Mouse (Mus musculus) MEL (cell line): ENCODE data around the gene Gal. TPM values are rescaled to one million over a fixed set of nuclear protein-coding genes. Genes with fewer than 3 reads are reported as not detected.

Source experiments
- DNase-seq: peaks from one replicate; pipeline ENCODE4 v3.0.0; 2011; ENCODE audit warnings: low read depth, low spot score
- H3K27ac ChIP-seq: 2 replicates; pipeline ENCODE4 v1.5.1; 2012; ENCODE audit warnings: low read depth, mild to moderate bottlenecking, control low read depth, low read length, moderate library complexity; ENCODE audit not compliant: control insufficient read depth
- H3K27me3 ChIP-seq, 2 experiments: fragments of 150-350 bp in 1 of 2; sonication (generic) in 1 of 2; 2 replicates each; pipeline ENCODE4 v1.6.1; 2012; ENCODE audit warnings: low read length in 2 of 2, mild to moderate bottlenecking in 2 of 2, improper control_type of control experiment in 1 of 2, moderate library complexity in 1 of 2; ENCODE audit not compliant: insufficient read depth in 2 of 2, control insufficient read depth in 1 of 2
- H3K36me3 ChIP-seq, 2 experiments: 2 replicates each; pipeline ENCODE4 v1.6.1; 2012 to 2014; ENCODE audit warnings: low read length in 2 of 2, improper control_type of control experiment in 1 of 2, inconsistent platforms in 1 of 2, mild to moderate bottlenecking in 1 of 2; ENCODE audit not compliant: insufficient read depth in 2 of 2, control insufficient read depth in 1 of 2
- H3K4me1 ChIP-seq, 2 experiments: fragments of 150-350 bp in 1 of 2; sonication (generic) in 1 of 2; 2 replicates each; pipeline ENCODE4 v1.6.1; 2012; ENCODE audit warnings: low read length in 2 of 2, improper control_type of control experiment in 1 of 2, mild to moderate bottlenecking in 1 of 2; ENCODE audit not compliant: insufficient read depth in 2 of 2, control insufficient read depth in 1 of 2
- H3K4me3 ChIP-seq, 2 experiments: fragments of 150-350 bp in 1 of 2; sonication (generic) in 1 of 2; 2 replicates each; pipeline ENCODE4 v1.5.1; 2012; ENCODE audit warnings: low read depth in 2 of 2, low read length in 2 of 2, mild to moderate bottlenecking in 2 of 2, moderate library complexity in 2 of 2, control low read depth in 1 of 2, improper control_type of control experiment in 1 of 2; ENCODE audit not compliant: control insufficient read depth in 1 of 2, insufficient read depth in 1 of 2
- H3K79me2 ChIP-seq: 2 replicates; pipeline ENCODE4 v1.6.1; 2012; ENCODE audit warnings: mild to moderate bottlenecking, low read length, moderate library complexity; ENCODE audit not compliant: control insufficient read depth, poor library complexity, insufficient read depth
- H3K9ac ChIP-seq: 2 replicates; pipeline ENCODE4 v1.6.1; 2012; ENCODE audit warnings: low read depth, mild to moderate bottlenecking, control low read depth, low read length, moderate library complexity; ENCODE audit not compliant: control insufficient read depth, poor library complexity, severe bottlenecking
- H3K9me3 ChIP-seq: fragments of 150-350 bp; sonication (generic); replicated peaks from 2 replicates; pipeline ENCODE4 v1.6.1; 2012; ENCODE audit warnings: mild to moderate bottlenecking, low read length, improper control_type of control experiment, moderate library complexity; ENCODE audit not compliant: insufficient read depth
- BHLHE40 ChIP-seq: IDR thresholded peaks from 2 replicates; pipeline ENCODE4 v1.6.1; 2012; ENCODE audit warnings: low read depth, mild to moderate bottlenecking, inconsistent platforms, low read length, improper control_type of control experiment, borderline replicate concordance
- CHD1 ChIP-seq: IDR thresholded peaks from 2 replicates; pipeline ENCODE4 v1.6.1; 2012; ENCODE audit warnings: low read depth, mild to moderate bottlenecking, inconsistent platforms, low read length, improper control_type of control experiment
- CHD2 ChIP-seq: IDR thresholded peaks from 2 replicates; pipeline ENCODE4 v1.6.1; 2011; ENCODE audit warnings: low read length, improper control_type of control experiment
- ELF1 ChIP-seq: IDR thresholded peaks from 2 replicates; pipeline ENCODE4 v1.6.1; 2014; ENCODE audit warnings: low read depth, mild to moderate bottlenecking, inconsistent platforms, low read length, improper control_type of control experiment, moderate library complexity
- GABPA ChIP-seq: IDR thresholded peaks from 2 replicates; pipeline ENCODE4 v1.6.1; 2012; ENCODE audit warnings: low read depth, mild to moderate bottlenecking, inconsistent platforms, low read length, improper control_type of control experiment, moderate library complexity
- GATA1 ChIP-seq: IDR thresholded peaks from 2 replicates; pipeline ENCODE4 v1.6.1; 2011; ENCODE audit warnings: low read depth, low read length, improper control_type of control experiment
- HCFC1 ChIP-seq: IDR thresholded peaks from 2 replicates; pipeline ENCODE4 v1.6.1; 2012; ENCODE audit warnings: low read depth, mild to moderate bottlenecking, inconsistent platforms, low read length, improper control_type of control experiment, moderate library complexity
- JUND ChIP-seq: IDR thresholded peaks from 2 replicates; pipeline ENCODE4 v1.6.1; 2011; ENCODE audit warnings: low read depth, mild to moderate bottlenecking, improper control_type of control experiment, low read length
- KAT2A ChIP-seq: conservative IDR thresholded peaks from 2 replicates; pipeline ENCODE4 v1.6.1; 2012; ENCODE audit warnings: low read depth, low read length, improper control_type of control experiment, inconsistent platforms
- MEF2A ChIP-seq: IDR thresholded peaks from 2 replicates; pipeline ENCODE4 v1.6.1; 2014; ENCODE audit warnings: low read depth, mild to moderate bottlenecking, inconsistent platforms, low read length, improper control_type of control experiment; ENCODE audit not compliant: poor library complexity, insufficient replicate concordance, severe bottlenecking; ENCODE audit errors: extremely low read depth
- MYB ChIP-seq: IDR thresholded peaks from 2 replicates; pipeline ENCODE4 v1.6.1; 2011; ENCODE audit warnings: mild to moderate bottlenecking, low read depth, low read length, improper control_type of control experiment
- MYC ChIP-seq: IDR thresholded peaks from 2 replicates; pipeline ENCODE4 v1.6.1; 2011; ENCODE audit warnings: low read depth, mild to moderate bottlenecking, low read length, improper control_type of control experiment, moderate library complexity
- NRF1 ChIP-seq: IDR thresholded peaks from 2 replicates; pipeline ENCODE4 v1.6.1; 2014; ENCODE audit warnings: low read depth, mild to moderate bottlenecking, inconsistent platforms, low read length, improper control_type of control experiment, moderate library complexity; ENCODE audit not compliant: poor library complexity, insufficient read depth, severe bottlenecking
- POLR2AphosphoS5 ChIP-seq: IDR thresholded peaks from 2 replicates; pipeline ENCODE4 v1.6.1; 2012; ENCODE audit warnings: low read depth, borderline replicate concordance, mild to moderate bottlenecking, inconsistent platforms, low read length, moderate library complexity, mixed read lengths
- RAD21 ChIP-seq: IDR thresholded peaks from 2 replicates; pipeline ENCODE4 v1.6.1; 2011; ENCODE audit warnings: mild to moderate bottlenecking, low read depth, low read length, improper control_type of control experiment
- RCOR1 ChIP-seq: IDR thresholded peaks from 2 replicates; pipeline ENCODE4 v1.6.1; 2012; ENCODE audit warnings: low read depth, mild to moderate bottlenecking, inconsistent platforms, low read length, improper control_type of control experiment
- SIN3A ChIP-seq: IDR thresholded peaks from 2 replicates; pipeline ENCODE4 v1.6.1; 2012; ENCODE audit warnings: low read length, improper control_type of control experiment, inconsistent platforms
- SMC3 ChIP-seq: IDR thresholded peaks from 2 replicates; pipeline ENCODE4 v1.6.1; 2011; ENCODE audit warnings: low read depth, low read length, improper control_type of control experiment
- TBP ChIP-seq: IDR thresholded peaks from 2 replicates; pipeline ENCODE4 v1.8.0; 2011; ENCODE audit warnings: low read depth, low read length, improper control_type of control experiment
- TCF12 ChIP-seq: IDR thresholded peaks from 2 replicates; pipeline ENCODE4 v1.6.1; 2014; ENCODE audit warnings: low read depth, mild to moderate bottlenecking, inconsistent platforms, low read length, improper control_type of control experiment, moderate library complexity
- UBTF ChIP-seq: IDR thresholded peaks from 2 replicates; pipeline ENCODE4 v1.6.1; 2012; ENCODE audit warnings: low read depth, mild to moderate bottlenecking, inconsistent platforms, low read length, improper control_type of control experiment, moderate library complexity, borderline replicate concordance; ENCODE audit not compliant: insufficient read depth
- ZC3H11A ChIP-seq: IDR thresholded peaks from 2 replicates; pipeline ENCODE4 v1.6.1; 2012; ENCODE audit warnings: low read depth, mild to moderate bottlenecking, inconsistent platforms, low read length, improper control_type of control experiment
- ZKSCAN1 ChIP-seq: IDR thresholded peaks from 2 replicates; pipeline ENCODE4 v1.6.1; 2012; ENCODE audit warnings: low read depth, mild to moderate bottlenecking, inconsistent platforms, low read length, improper control_type of control experiment, moderate library complexity
- ZNF384 ChIP-seq: IDR thresholded peaks from 2 replicates; pipeline ENCODE4 v1.6.1; 2012; ENCODE audit warnings: low read depth, mild to moderate bottlenecking, inconsistent platforms, low read length, improper control_type of control experiment
- polyA plus RNA-seq, 2 experiments: library from polyadenylated mRNA; stranded (reverse) in 1 of 2; unstranded in 1 of 2; fragments of >175 nt in 1 of 2; fragments of >200 nt in 1 of 2; gene quantifications; 2 replicates each; pipeline versions ENCODE4 v1.2.1 to v1.2.4; 2012; ENCODE audit warnings: low replicate concordance in 2 of 2, low read depth in 1 of 2; ENCODE audit not compliant: insufficient read length in 2 of 2, insufficient read depth in 1 of 2, missing spikeins in 1 of 2
- total RNA-seq: library from RNA; depleted of rRNA; stranded (reverse); fragments of 300-350 nt; gene quantifications from 2 replicates; pipeline ENCODE4 v1.2.3, GENCODE M21; 2012

The Gal gene
- total and polyA plus RNA-seq, 3 experiments: not detected

DNA sequence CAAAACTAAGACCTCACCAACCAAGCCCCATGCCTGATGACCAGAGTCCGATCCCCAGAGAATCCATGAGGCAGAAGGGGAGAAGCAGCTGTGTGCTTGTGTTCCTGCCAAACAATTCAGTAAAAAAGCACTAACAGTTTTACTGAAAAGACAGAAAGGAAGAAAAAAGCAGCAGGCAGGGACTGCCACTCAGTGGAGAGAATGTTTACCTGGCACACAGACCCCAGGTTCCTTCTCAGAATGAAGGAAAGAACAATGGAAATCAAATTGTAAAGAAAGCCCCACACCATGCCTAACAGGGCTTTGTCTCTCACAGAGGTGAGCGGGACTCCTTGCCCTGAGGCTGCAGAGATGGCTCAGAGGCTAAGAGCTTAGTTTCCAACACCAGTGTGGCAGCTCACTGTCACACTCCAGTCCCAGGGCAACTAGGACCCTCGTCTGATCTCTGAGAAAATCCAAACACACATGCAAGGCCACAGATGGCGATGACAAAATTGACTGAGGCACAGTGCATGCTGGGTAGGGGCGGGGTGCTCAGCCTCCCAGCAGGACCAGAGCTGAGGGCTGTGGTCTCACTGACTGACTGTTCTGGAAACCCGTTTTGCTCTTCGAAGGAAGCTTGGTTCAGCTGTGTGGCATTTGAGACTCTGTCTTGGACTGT lies 14.9 kb upstream of the Gal start:
- H3K36me3 ChIP-seq: no peaks in the 10 kb centered on the region
- H3K4me3 ChIP-seq: no peak overlapping the region
- H3K27ac ChIP-seq: no peak overlapping the region
- no peak overlapping the region for H3K9ac ChIP-seq
- no peak for DNase-seq
- H3K9me3 ChIP-seq: no peaks in the 10 kb centered on the region
- TF ChIP-seq SMC3: no peak
- TF ChIP-seq SIN3A: no peak
- no peak for TF ChIP-seq TCF12
- TF ChIP-seq CHD2: no peak
- TF ChIP-seq JUND: no peak
- no peak for TF ChIP-seq RCOR1
- TF ChIP-seq CHD1: no peak
- H3K79me2 ChIP-seq: no peaks in the 10 kb centered on the region
- H3K27me3 ChIP-seq: no peaks in the 10 kb centered on the region; a peak in 1 of 4 replicates
- no peaks in the 10 kb centered on the region for H3K4me1 ChIP-seq

DNA sequence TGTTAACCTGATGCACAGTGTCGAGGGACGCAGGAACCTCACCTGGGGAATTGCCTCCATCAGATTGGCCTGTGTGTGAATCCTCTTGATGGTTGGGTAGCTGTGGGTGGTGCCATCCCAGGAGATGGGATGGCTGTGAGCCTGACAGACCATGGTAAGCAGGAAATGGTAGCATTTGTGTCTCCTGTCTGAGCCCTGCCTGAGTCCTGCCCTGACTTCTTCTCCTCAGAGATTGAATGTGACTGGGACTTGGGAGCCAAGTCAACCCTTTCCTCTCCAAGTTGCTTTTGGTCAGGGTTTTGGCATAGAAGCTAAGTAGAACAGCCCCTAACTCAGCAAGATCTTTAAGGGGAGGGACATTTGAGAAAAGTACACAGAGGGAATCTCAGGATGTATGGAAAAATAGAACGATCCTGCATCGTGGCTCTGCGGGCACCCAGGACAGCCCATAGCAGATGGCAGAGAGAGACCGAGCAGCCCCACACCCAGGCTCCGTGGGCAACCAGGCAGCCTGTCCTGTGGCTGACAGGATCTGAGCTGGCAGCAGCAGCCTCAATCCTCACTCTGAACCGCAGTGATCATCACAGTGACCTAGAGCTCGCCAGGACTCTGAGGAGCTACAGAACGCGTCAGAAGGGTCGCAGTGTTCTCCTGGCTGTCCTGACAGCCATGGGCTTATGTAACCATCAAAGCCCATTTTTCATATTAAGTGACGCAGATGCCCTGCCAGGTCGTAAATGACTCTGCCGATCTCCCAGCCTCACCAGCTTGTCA lies 13.9 kb upstream of the Gal start:
- DNase-seq: no peak
- TF ChIP-seq KAT2A (no peak), POLR2AphosphoS5 (no peak), BHLHE40 (no peak), MYC (no peak), GABPA (no peak)
- no peaks in the 10 kb centered on the region for H3K4me1 ChIP-seq
- no peaks in the 10 kb centered on the region for H3K36me3 ChIP-seq
- no peak overlapping the region for H3K27ac ChIP-seq
- H3K9ac ChIP-seq: no peak overlapping the region
- no peaks in the 10 kb centered on the region for H3K9me3 ChIP-seq
- H3K79me2 ChIP-seq: no peaks in the 10 kb centered on the region
- no peaks in the 10 kb centered on the region; a peak in 1 of 4 replicates for H3K27me3 ChIP-seq
- H3K4me3 ChIP-seq: no peak overlapping the region

DNA sequence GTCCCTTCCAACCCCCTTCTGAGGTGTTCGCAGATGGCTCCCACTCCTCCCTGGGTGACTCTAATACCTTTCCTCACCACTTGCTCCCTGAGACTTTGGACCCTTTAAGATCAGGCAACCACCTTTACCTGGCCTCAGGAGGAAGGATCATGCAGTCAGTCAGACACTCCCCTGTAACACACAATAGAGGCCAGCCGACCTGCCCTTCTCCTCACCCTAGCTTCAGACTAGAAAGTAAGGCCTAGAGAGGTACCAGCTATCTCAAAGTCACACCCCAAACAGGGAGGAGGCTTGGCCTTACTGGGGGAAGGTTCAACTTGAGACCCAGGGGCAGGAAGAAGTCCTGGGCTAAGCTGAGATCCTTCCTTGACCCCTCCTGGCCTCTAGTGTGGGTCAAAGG lies 9.9 kb upstream of the Gal start:
- H3K4me3 ChIP-seq: no peak overlapping the region
- H3K36me3 ChIP-seq: no peaks in the 10 kb centered on the region
- H3K9me3 ChIP-seq: no peaks in the 10 kb centered on the region
- no peaks in the 10 kb centered on the region for H3K4me1 ChIP-seq
- peaks cover 0 to 1% of the 10 kb centered on the region in 2 experiments; a peak in 3 of 4 replicates for H3K27me3 ChIP-seq
- DNase-seq: no peak
- H3K27ac ChIP-seq: no peak overlapping the region
- no peak overlapping the region for H3K9ac ChIP-seq
- H3K79me2 ChIP-seq: no peaks in the 10 kb centered on the region
- no peak for TF ChIP-seq MEF2A
- no peak for TF ChIP-seq RAD21
- no peak for TF ChIP-seq NRF1
- TF ChIP-seq ELF1: no peak
- no peak for TF ChIP-seq TBP
- no peak for TF ChIP-seq ZNF384
- TF ChIP-seq MYB: no peak
- TF ChIP-seq JUND: no peak
- no peak for TF ChIP-seq UBTF
- no peak for TF ChIP-seq SIN3A
- TF ChIP-seq GATA1: no peak
- no peak for TF ChIP-seq ZKSCAN1
- no peak for TF ChIP-seq HCFC1
- TF ChIP-seq CHD1: no peak
- no peak for TF ChIP-seq ZC3H11A
